Mouse (Mus musculus) ES-E14 (cell line): ENCODE measurements around the gene Diaph3. TPM values are rescaled to one million over a fixed set of nuclear protein-coding genes. Genes with fewer than 3 reads are reported as not detected.

Experiments used
- DNase-seq: peaks from one replicate; pipeline ENCODE4 v3.0.0-alpha.2; 2013; ENCODE audit warnings: low read depth, low spot score
- H3K27ac ChIP-seq: 2 replicates; pipeline ENCODE4 v1.5.1; 2012; ENCODE audit warnings: low read depth, mild to moderate bottlenecking, low read length, moderate library complexity, mixed read lengths; ENCODE audit not compliant: poor library complexity, insufficient read depth, severe bottlenecking
- H3K36me3 ChIP-seq: 2 replicates; pipeline ENCODE4 v1.6.1; 2012; ENCODE audit warnings: mild to moderate bottlenecking, low read length, moderate library complexity, mixed read lengths; ENCODE audit not compliant: control insufficient read depth, poor library complexity, insufficient read depth, severe bottlenecking
- H3K4me1 ChIP-seq, 2 experiments: fragments of 150-350 bp in 1 of 2; sonication (generic) in 1 of 2; 2 replicates each; pipeline ENCODE4 v1.6.1; 2012; ENCODE audit warnings: low read length in 2 of 2, mild to moderate bottlenecking in 1 of 2, mixed read lengths in 1 of 2; ENCODE audit not compliant: control insufficient read depth in 2 of 2, insufficient read depth in 2 of 2, poor library complexity in 1 of 2
- H3K4me3 ChIP-seq, 2 experiments: fragments of 150-350 bp in 1 of 2; sonication (generic) in 1 of 2; 2 replicates each; pipeline ENCODE4 v1.5.1; 2012; ENCODE audit warnings: low read length in 2 of 2, low read depth in 1 of 2, mild to moderate bottlenecking in 1 of 2, mixed read lengths in 1 of 2; ENCODE audit not compliant: insufficient read depth in 1 of 2, poor library complexity in 1 of 2, severe bottlenecking in 1 of 2
- H3K9ac ChIP-seq: 2 replicates; pipeline ENCODE4 v1.6.1; 2012; ENCODE audit warnings: low read depth, mild to moderate bottlenecking, low read length, mixed read lengths; ENCODE audit not compliant: poor library complexity, insufficient read depth, severe bottlenecking
- H3K9me3 ChIP-seq: fragments of 150-350 bp; sonication (generic); 2 replicates; pipeline ENCODE4 v1.6.1; 2012; ENCODE audit warnings: low read depth, mild to moderate bottlenecking, low read length; ENCODE audit not compliant: control insufficient read depth, insufficient read depth
- CHD2 ChIP-seq: IDR thresholded peaks from 2 replicates; pipeline ENCODE4 v1.6.1; 2014; ENCODE audit warnings: mild to moderate bottlenecking, low read depth, low read length, inconsistent platforms
- HCFC1 ChIP-seq: IDR thresholded peaks from 2 replicates; pipeline ENCODE4 v1.6.1; 2012; ENCODE audit warnings: low read length, inconsistent platforms, borderline replicate concordance; ENCODE audit not compliant: insufficient read depth
- MAFK ChIP-seq: IDR thresholded peaks from 2 replicates; pipeline ENCODE4 v1.6.1; 2014; ENCODE audit warnings: mild to moderate bottlenecking, low read depth, low read length, inconsistent platforms; ENCODE audit not compliant: insufficient read depth
- ZC3H11A ChIP-seq: IDR thresholded peaks from 2 replicates; pipeline ENCODE4 v1.6.1; 2012; ENCODE audit warnings: low read depth, mild to moderate bottlenecking, inconsistent platforms, low read length, borderline replicate concordance
- ZNF384 ChIP-seq: IDR thresholded peaks from 2 replicates; pipeline ENCODE4 v1.6.1; 2012; ENCODE audit warnings: low read depth, low read length, inconsistent platforms
- in situ Hi-C, 2 experiments: fragments of 600-800 bp; cut with MboI; formaldehyde crosslinking; loops; one replicate each; pipeline ENCODE4 v1.15.1; 2025; ENCODE audit warnings: low sequenced_read_pairs in 2 of 2, inconsistent platforms in 1 of 2; ENCODE audit not compliant: unreplicated experiment in 2 of 2
- total RNA-seq: library from RNA; depleted of rRNA; stranded (reverse); fragments of 300-350 nt; gene quantifications from 2 replicates; pipeline ENCODE4 v1.2.3, GENCODE M21; 2012

The Diaph3 gene
- total RNA-seq, 1 experiment = 13.1 TPM

GRCm38 (mm10) chr14:87140327-87140962 lies 590 bp downstream of the Diaph3 start:
- no peaks in the 10 kb centered on the region for H3K9me3 ChIP-seq
- peak overlapping the region; percentile 86 to 91 for H3K4me3 ChIP-seq
- H3K4me1 ChIP-seq = peaks cover 4% of the 10 kb centered on the region in 2 experiments; a peak in 1 of 4 replicates
- H3K27ac ChIP-seq = peak overlapping the region; percentile 17; the same call in 1 of the 2 replicates
- TF ChIP-seq HCFC1 (no peak), CHD2 (no peak), MAFK (no peak), ZC3H11A (no peak), ZNF384 (no peak)
- no peaks in the 10 kb centered on the region for H3K36me3 ChIP-seq
- in situ Hi-C loops = loop anchor here in 1 of 2 experiments (25.0 kb wide), 1 partner anchor 297 kb away; no protein-coding TSS in a partner anchor
- peak overlapping the region; percentile 82 for H3K9ac ChIP-seq
- DNase-seq = peak; percentile 37

DNA sequence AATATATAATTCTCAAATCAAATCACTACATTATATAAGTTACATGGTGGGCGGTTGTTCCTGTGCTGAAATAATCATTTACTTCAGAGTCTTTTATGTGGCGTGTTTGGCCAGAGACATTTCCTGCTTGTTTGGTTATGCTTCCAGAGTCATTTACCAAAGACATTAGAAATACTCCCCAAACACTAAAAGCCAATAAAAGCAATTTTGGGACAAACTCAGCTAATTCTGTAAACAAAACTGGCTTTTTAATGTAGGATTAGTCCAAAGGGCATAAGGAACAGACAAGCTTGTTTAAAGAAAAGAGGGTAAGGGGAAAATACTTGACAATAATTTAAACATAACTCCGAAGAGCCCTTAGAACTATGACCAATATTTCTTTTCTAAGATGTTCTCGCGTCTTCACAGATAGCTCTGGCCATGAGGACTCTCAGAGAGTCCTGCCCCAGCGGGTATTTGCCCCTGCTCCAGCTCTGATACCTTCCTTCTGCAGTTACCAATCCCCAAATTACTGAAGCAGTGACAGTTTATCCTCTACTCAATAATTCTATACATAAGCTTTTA lies 14.9 kb downstream of the Diaph3 start:
- Histone ChIP-seq H3K4me1 (peaks cover 2 to 7% of the 10 kb centered on the region in 2 experiments; a peak in 1 of 4 replicates), H3K4me3 (no peak overlapping the region), H3K27ac (no peak overlapping the region), H3K9ac (no peak overlapping the region), H3K36me3 (no peaks in the 10 kb centered on the region), H3K9me3 (no peaks in the 10 kb centered on the region)
- in situ Hi-C loops = loop anchor here in 1 of 2 experiments (25.0 kb wide), 1 partner anchor 311 kb away; no protein-coding TSS in a partner anchor
- no peak for DNase-seq
- TF ChIP-seq ZNF384 (no peak), ZC3H11A (no peak), CHD2 (no peak), HCFC1 (no peak), MAFK (no peak)

DNA sequence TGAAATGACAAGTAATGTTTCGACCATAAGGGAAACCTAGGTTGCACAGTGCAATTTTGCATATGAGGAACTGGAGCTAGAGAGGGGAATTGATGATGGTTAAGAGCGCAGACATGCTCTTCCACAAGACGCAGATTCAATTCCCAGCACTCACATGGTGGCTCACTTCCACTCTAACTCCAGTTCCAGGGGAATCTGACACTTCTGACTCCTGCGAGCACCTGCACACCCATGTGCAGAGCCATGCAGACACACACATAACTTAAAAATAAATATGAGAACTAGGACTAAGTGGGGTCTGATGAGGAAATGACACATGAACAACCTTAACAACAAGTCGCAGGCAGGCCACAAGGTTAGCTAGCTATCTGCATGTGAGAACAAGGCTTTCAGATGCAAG lies 15.5 kb downstream of the Diaph3 start:
- H3K27ac ChIP-seq = no peak overlapping the region
- no peaks in the 10 kb centered on the region for H3K36me3 ChIP-seq
- H3K4me3 ChIP-seq = no peak overlapping the region
- TF ChIP-seq MAFK (no peak), ZNF384 (no peak), HCFC1 (no peak), ZC3H11A (no peak), CHD2 (no peak)
- no peak overlapping the region for H3K9ac ChIP-seq
- no peak for DNase-seq
- H3K4me1 ChIP-seq = peaks cover 2 to 7% of the 10 kb centered on the region in 2 experiments; a peak in 1 of 4 replicates
- in situ Hi-C loops = loop anchor here in 1 of 2 experiments (25.0 kb wide), 1 partner anchor 312 kb away; no protein-coding TSS in a partner anchor
- H3K9me3 ChIP-seq = no peaks in the 10 kb centered on the region

DNA sequence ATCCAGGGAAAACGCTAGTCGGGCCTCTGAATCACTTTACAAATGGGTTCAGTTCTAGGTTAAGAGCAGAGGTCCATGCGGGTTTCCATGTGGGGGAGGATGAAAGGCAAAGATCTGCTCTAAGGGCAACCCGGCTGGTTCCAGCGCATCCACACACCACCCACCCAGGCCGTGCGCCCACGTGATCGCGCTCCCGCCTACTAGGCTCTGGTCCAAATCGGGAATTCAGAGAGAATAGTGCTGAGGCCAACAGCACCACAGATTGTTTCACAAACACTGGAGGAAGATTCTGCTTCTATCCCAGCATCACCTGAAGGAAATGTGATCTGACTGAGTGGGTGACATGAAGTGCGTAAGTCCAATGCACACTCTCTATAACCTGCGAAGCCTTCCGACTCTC lies 17.9 kb downstream of the Diaph3 start:
- Histone ChIP-seq H3K36me3 (no peaks in the 10 kb centered on the region), H3K4me3 (peak overlapping the region; percentile 6 to 40), H3K27ac (no peak overlapping the region), H3K9ac (peak overlapping the region; percentile 54; the same call in 1 of the 2 replicates), H3K9me3 (no peaks in the 10 kb centered on the region), H3K4me1 (peaks cover 2 to 7% of the 10 kb centered on the region in 2 experiments; a peak in 1 of 4 replicates)
- TF ChIP-seq MAFK = no peak
- TF ChIP-seq CHD2 = no peak
- no peak for TF ChIP-seq ZC3H11A
- no peak for TF ChIP-seq HCFC1
- TF ChIP-seq ZNF384 = no peak
- no peak for DNase-seq
- in situ Hi-C loops = no loop called here
